Mouse (Mus musculus) liver, embryonic 14 days (tissue): ENCODE results near the gene Crtc1. TPM values are rescaled to one million over a fixed set of nuclear protein-coding genes. Genes with fewer than 3 reads are reported as not detected.

Experiments
- polyA plus RNA-seq: library from polyadenylated mRNA; depleted of rRNA; stranded (reverse); fragments of >200 nt; gene quantifications from 2 replicates; pipeline ENCODE4 v1.2.3, GENCODE M21; 2012; rRNA removed

Gene Crtc1
- polyA plus RNA-seq = 3.4 and 4.1 TPM in 2 replicates

GRCm38 (mm10) chr8:70439055-70439847 lies at the start of gene Crtc1:
Crtc1 (minus strand) TSS chr8:70439579.

GRCm38 (mm10) chr8:70486941-70487520 lies 47.7 kb upstream of the Crtc1 start, which contains the start of gene Tmem59l:
Tmem59l (minus strand) TSS chr8:70487358.

GRCm38 (mm10) chr8:70476333-70477268 lies 37.2 kb upstream of the Crtc1 start, which contains the start of gene Klhl26:
Klhl26 (minus strand) TSS chr8:70476968.

GRCm38 (mm10) chr8:70373397-70374317 lies 65.7 kb downstream of the Crtc1 start, which contains the start of gene Comp:
Comp (plus strand) TSS chr8:70373558.

GRCm38 (mm10) chr8:70353194-70353817 lies 86.1 kb downstream of the Crtc1 start, which contains the start of gene Upf1:
Upf1 (minus strand) TSS chr8:70353278.

Other genes with a start within 250 kb of the Crtc1 start
- 12.0 and 13.6 TPM in 2 replicates for gene Slc25a42, start 227.3 kb downstream of the Crtc1 start, polyA plus RNA-seq
- 16.4 and 16.8 TPM in 2 replicates for gene Sugp2, start 205.4 kb downstream of the Crtc1 start, polyA plus RNA-seq
- gene Armc6, start 205.1 kb downstream of the Crtc1 start, polyA plus RNA-seq = 11.0 and 13.4 TPM in 2 replicates
- gene Homer3, start 156.8 kb downstream of the Crtc1 start, polyA plus RNA-seq = 5.7 and 6.2 TPM in 2 replicates
- 20.7 and 21.4 TPM in 2 replicates for gene Ddx49, start 137.1 kb downstream of the Crtc1 start, polyA plus RNA-seq
- gene Cope, start 137.1 kb downstream of the Crtc1 start, polyA plus RNA-seq = 126 and 139 TPM in 2 replicates
- gene Cers1, start 123.8 kb downstream of the Crtc1 start, polyA plus RNA-seq = 0.09 and 0.14 TPM in 2 replicates
- 0.02 and 0.09 TPM in 2 replicates for gene Gdf1, start 109.8 kb downstream of the Crtc1 start, polyA plus RNA-seq
- 10.6 and 15.5 TPM in 2 replicates for gene Upf1, start 86.3 kb downstream of the Crtc1 start, polyA plus RNA-seq
- 0.36 and 0.40 TPM in 2 replicates for gene Comp, start 66.0 kb downstream of the Crtc1 start, polyA plus RNA-seq
- 5.5 and 6.0 TPM in 2 replicates for gene Klhl26, start 37.4 kb upstream of the Crtc1 start, polyA plus RNA-seq
- gene Tmem59l, start 47.8 kb upstream of the Crtc1 start, polyA plus RNA-seq = 0.01 and 0.07 TPM in 2 replicates
- 1.6 and 2.2 TPM in 2 replicates for gene Crlf1, start 53.6 kb upstream of the Crtc1 start, polyA plus RNA-seq
- 51.3 and 56.0 TPM in 2 replicates for gene Rex1bd, start 67.2 kb upstream of the Crtc1 start, polyA plus RNA-seq
- 769 and 923 TPM in 2 replicates for gene Uba52, start 71.2 kb upstream of the Crtc1 start, polyA plus RNA-seq
- 133 and 144 TPM in 2 replicates for gene Fkbp8, start 88.1 kb upstream of the Crtc1 start, polyA plus RNA-seq
- gene Kxd1, start 88.4 kb upstream of the Crtc1 start, polyA plus RNA-seq = 24.3 and 30.5 TPM in 2 replicates
- gene Ell, start 99.9 kb upstream of the Crtc1 start, polyA plus RNA-seq = 8.4 and 8.6 TPM in 2 replicates
- 53.0 and 63.5 TPM in 2 replicates for gene Isyna1, start 154.8 kb upstream of the Crtc1 start, polyA plus RNA-seq
- 34.5 and 34.9 TPM in 2 replicates for gene Ssbp4, start 169.3 kb upstream of the Crtc1 start, polyA plus RNA-seq
- 3.7 and 5.1 TPM in 2 replicates for gene Lrrc25, start 176.6 kb upstream of the Crtc1 start, polyA plus RNA-seq
- 5.7 and 5.9 TPM in 2 replicates for gene Gdf15, start 192.9 kb upstream of the Crtc1 start, polyA plus RNA-seq
- gene Pgpep1, start 220.8 kb upstream of the Crtc1 start, polyA plus RNA-seq = 7.8 and 8.5 TPM in 2 replicates
- 130 and 135 TPM in 2 replicates for gene Lsm4, start 233.7 kb upstream of the Crtc1 start, polyA plus RNA-seq